Mouse (Mus musculus) myocyte (in vitro differentiated cells): ENCODE results near the gene Rcc1. TPM values are rescaled to one million over a fixed set of nuclear protein-coding genes. Genes with fewer than 3 reads are reported as not detected.

Experiments
- H3K27me3 ChIP-seq: one replicate; pipeline ENCODE4 v1.6.1; 2011; ENCODE audit not compliant: control insufficient read depth, insufficient read depth, insufficient read length
- H3K36me3 ChIP-seq: one replicate; pipeline ENCODE4 v1.6.1; 2011; ENCODE audit not compliant: control insufficient read depth, insufficient read depth
- H3K4me2 ChIP-seq: one replicate; pipeline ENCODE4 v1.6.1; 2011; ENCODE audit warnings: low read depth, control low read depth
- H3K4me3 ChIP-seq: one replicate; pipeline ENCODE4 v1.5.1; 2011; ENCODE audit warnings: mild to moderate bottlenecking, control low read depth, moderate library complexity
- H3K79me2 ChIP-seq: one replicate; pipeline ENCODE4 v1.6.1; 2011; ENCODE audit not compliant: control insufficient read depth, insufficient read depth
- H3ac ChIP-seq: one replicate; pipeline ENCODE4 v1.6.1; 2011; ENCODE audit not compliant: control insufficient read depth, insufficient read length
- CEBPB ChIP-seq: IDR thresholded peaks from 2 replicates; pipeline ENCODE4 v1.6.1; 2011; ENCODE audit warnings: mild to moderate bottlenecking, moderate library complexity; ENCODE audit not compliant: poor library complexity, insufficient read depth, severe bottlenecking
- E2F4 ChIP-seq: IDR thresholded peaks from one replicate; pipeline ENCODE4 v1.6.1; 2011; ENCODE audit warnings: mild to moderate bottlenecking, control low read depth, moderate library complexity; ENCODE audit not compliant: insufficient read depth
- MAX ChIP-seq: IDR thresholded peaks from one replicate; pipeline ENCODE4 v1.6.1; 2011; ENCODE audit warnings: low read depth, mild to moderate bottlenecking, control low read depth
- MYOD1 ChIP-seq, 3 experiments: IDR thresholded peaks; one replicate each; pipeline ENCODE4 v1.6.1; 2011; ENCODE audit warnings: control low read depth in 2 of 3, low read depth in 2 of 3, mild to moderate bottlenecking in 2 of 3, moderate library complexity in 1 of 3; ENCODE audit not compliant: insufficient read length in 2 of 3, control insufficient read depth in 1 of 3
- MYOG ChIP-seq, 3 experiments: IDR thresholded peaks; one replicate each; pipeline ENCODE4 v1.6.1; 2011; ENCODE audit warnings: control low read depth in 2 of 3, low read depth in 2 of 3, mild to moderate bottlenecking in 2 of 3; ENCODE audit not compliant: insufficient read length in 2 of 3, control insufficient read depth in 1 of 3, insufficient read depth in 1 of 3
- POLR2A ChIP-seq: IDR thresholded peaks from one replicate; pipeline ENCODE4 v1.6.1; 2011; ENCODE audit warnings: low read depth, mild to moderate bottlenecking, control low read depth, moderate library complexity; ENCODE audit not compliant: insufficient read length
- POLR2AphosphoS2 ChIP-seq: IDR thresholded peaks from one replicate; pipeline ENCODE4 v1.6.1; 2011; ENCODE audit warnings: low read depth, control low read depth; ENCODE audit not compliant: insufficient read length
- REST ChIP-seq: IDR thresholded peaks from one replicate; pipeline ENCODE4 v1.6.1; 2011; ENCODE audit warnings: mild to moderate bottlenecking, control low read depth, moderate library complexity; ENCODE audit not compliant: insufficient read depth, insufficient read length
- SRF ChIP-seq: IDR thresholded peaks from one replicate; pipeline ENCODE4 v1.6.1; 2011; ENCODE audit warnings: low read depth; ENCODE audit not compliant: control insufficient read depth, insufficient read length
- TCF12 ChIP-seq: IDR thresholded peaks from one replicate; pipeline ENCODE4 v1.6.1; 2011; ENCODE audit warnings: mild to moderate bottlenecking, control low read depth; ENCODE audit not compliant: poor library complexity, insufficient read depth, severe bottlenecking
- TCF3 ChIP-seq: IDR thresholded peaks from one replicate; pipeline ENCODE4 v1.6.1; 2011; ENCODE audit warnings: low read depth, control low read depth; ENCODE audit not compliant: insufficient read length
- USF1 ChIP-seq: IDR thresholded peaks from one replicate; pipeline ENCODE4 v1.6.1; 2011; ENCODE audit warnings: low read depth, mild to moderate bottlenecking, control low read depth, moderate library complexity
- polyA plus RNA-seq: library from polyadenylated mRNA; unstranded; fragments of >200 nt; fragmentation: generic; extraction: Trizol; gene quantifications from one replicate; pipeline ENCODE4 v1.2.1, GENCODE M21; 2012; ENCODE audit warnings: missing spikeins

Gene Rcc1
- polyA plus RNA-seq, 1 experiment: 33.2 TPM

DNA sequence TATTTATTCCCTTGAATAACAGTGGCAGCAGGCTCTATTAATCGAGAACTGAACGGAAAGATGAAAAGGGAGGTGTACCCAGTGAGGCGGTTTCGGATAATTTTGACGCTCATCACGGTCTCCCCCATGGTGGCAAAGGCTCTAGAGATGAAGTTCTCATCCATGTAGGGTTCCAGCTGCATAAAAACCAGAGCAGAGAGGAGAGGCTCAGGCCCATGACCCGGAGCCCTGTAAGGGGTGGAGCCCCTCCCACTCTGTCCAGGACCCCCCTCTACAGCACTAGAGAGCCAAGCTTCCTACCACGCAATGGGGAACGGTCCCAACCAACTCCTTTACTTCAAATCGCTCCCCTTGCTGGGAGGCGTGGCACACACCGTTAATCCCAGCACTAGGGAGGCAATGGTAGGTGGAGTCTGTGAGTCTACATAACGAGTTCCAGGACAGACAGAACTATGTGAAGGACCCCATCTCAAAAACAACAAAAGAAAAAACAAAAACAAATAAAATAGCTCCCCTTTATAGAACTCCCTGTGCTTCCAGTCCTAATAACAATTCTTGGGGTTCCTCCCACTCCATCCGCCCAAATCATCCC lies 24.9 kb downstream of the Rcc1 start:
- peak overlapping the region; percentile 90 for H3K4me2 ChIP-seq
- H3K4me3 ChIP-seq: peak overlapping the region; percentile 76
- H3K79me2 ChIP-seq: peaks cover 15% of the 10 kb centered on the region
- H3K27me3 ChIP-seq: no peaks in the 10 kb centered on the region
- TF ChIP-seq E2F4 (no peak), USF1 (no peak), CEBPB (no peak), TCF3 (no peak), SRF (no peak), MYOG (IDR thresholded peaks at IDR 0.05; ENCODE audit: control insufficient read depth in 1 of 3, insufficient read depth in 1 of 3, insufficient read length in 2 of 3, low read depth in 2 of 3) (no peak), MYOD1 (IDR thresholded peaks at IDR 0.05; ENCODE audit: control insufficient read depth in 1 of 3, insufficient read length in 2 of 3, low read depth in 2 of 3) (no peak), POLR2A (no peak), POLR2AphosphoS2 (no peak), REST (no peak)
- H3ac ChIP-seq: peak overlapping the region; percentile 36
- peaks cover 17% of the 10 kb centered on the region for H3K36me3 ChIP-seq

DNA sequence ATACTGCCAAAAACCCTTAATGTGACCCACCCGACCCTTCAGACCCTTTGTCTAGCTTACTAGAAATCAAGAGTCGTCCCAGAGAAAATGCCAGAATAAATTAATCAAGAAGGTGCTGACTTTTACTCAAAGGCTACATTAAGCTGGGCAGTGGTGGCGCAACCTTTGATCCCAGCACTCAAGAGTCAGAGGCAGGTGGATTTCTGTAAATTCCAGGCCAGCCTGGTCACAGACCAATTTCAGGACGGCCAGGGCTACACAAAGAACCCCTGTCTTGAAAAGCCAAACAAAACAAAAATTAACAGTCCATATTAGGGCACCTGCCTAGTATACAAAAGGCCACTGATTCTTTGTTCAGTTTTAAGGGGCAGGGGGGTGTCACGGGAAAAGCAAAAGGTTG lies 26.9 kb downstream of the Rcc1 start:
- Histone ChIP-seq H3K79me2 (peaks cover 15% of the 10 kb centered on the region), H3K4me2 (no peak overlapping the region), H3K27me3 (no peaks in the 10 kb centered on the region), H3K36me3 (peaks cover 14% of the 10 kb centered on the region), H3K4me3 (no peak overlapping the region), H3ac (no peak overlapping the region)
- TF ChIP-seq MAX (no peak), REST (no peak), TCF12 (no peak), USF1 (no peak), MYOG (IDR thresholded peaks at IDR 0.05; ENCODE audit: control insufficient read depth in 1 of 3, insufficient read depth in 1 of 3, insufficient read length in 2 of 3, low read depth in 2 of 3) (no peak)

DNA sequence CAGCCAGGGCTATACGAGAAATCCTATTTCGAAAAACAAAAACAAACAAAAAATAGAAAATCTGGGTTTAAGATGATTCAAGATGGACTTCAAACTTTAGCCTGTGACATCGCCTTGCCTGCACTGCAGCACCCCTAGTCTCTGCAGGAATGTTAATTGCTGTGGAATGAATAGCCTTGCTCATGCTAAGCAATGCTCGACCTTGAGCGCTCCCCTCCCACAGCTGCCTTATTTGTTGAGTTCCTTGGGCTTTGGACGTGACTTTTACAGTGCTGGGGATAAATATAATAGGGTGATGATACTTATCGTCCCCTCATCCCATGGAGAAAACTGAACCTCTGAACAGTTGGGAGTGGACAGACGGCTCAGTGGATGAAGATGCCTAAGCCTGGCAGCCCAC lies 37.7 kb downstream of the Rcc1 start:
- TF ChIP-seq MYOD1 (IDR thresholded peaks at IDR 0.05; ENCODE audit: control insufficient read depth in 1 of 3, insufficient read length in 2 of 3, low read depth in 2 of 3) (no peak), MYOG (IDR thresholded peaks at IDR 0.05; ENCODE audit: control insufficient read depth in 1 of 3, insufficient read depth in 1 of 3, insufficient read length in 2 of 3, low read depth in 2 of 3) (no peak), TCF12 (no peak), TCF3 (no peak), MAX (no peak)

DNA sequence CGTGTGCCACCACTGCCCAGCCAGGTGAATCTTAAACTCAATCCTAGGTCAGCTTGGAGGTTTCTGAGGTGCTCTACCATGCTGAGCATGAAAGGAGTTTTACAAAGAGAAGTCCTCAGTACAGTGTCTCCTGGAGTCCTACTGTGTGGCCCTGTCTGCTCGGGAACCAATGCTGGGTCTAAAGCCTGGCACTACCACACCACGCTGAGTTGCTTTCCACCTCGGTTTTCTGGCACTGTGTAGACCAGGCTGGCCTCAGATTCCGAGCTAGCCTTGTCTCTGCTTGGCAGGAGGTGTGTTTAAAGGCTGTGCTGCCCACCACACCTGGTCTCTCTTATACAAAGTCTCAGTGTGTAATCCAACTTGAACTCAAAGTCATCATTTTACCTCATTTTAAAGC lies 40.8 kb downstream of the Rcc1 start:
- Histone ChIP-seq H3K27me3 (no peaks in the 10 kb centered on the region), H3ac (no peak overlapping the region), H3K4me2 (no peak overlapping the region), H3K36me3 (peaks cover 24% of the 10 kb centered on the region), H3K4me3 (no peak overlapping the region), H3K79me2 (peaks cover 19% of the 10 kb centered on the region)
- TF ChIP-seq POLR2AphosphoS2 (peak; percentile 60), POLR2A (no peak)

More for the DNA sequence above, 37.7 kb downstream of the Rcc1 start:
- Histone ChIP-seq H3K27me3 (no peaks in the 10 kb centered on the region), H3ac (no peak overlapping the region), H3K4me3 (no peak overlapping the region), H3K79me2 (peaks cover under 1% of the 10 kb centered on the region), H3K4me2 (no peak overlapping the region), H3K36me3 (peaks cover 34% of the 10 kb centered on the region)

DNA sequence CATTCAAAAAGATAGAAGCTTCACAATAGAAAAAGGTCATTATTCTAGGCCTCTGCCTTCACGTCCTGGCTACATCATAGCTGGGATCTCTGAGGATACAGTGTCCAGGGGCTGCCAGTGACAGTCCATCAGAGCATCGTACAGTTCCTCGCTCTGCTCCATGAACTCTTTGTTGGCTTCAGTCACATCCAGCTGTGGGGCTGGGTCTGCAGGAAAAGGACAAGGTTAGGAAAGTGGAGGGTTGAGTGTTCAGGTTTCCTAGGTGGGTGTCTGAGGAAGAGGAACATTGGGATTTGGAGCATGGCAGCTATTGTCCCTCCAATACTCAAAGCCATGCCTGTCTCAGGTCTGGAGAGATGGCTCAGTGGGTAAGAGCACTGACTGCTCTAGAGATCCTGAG lies 41.6 kb downstream of the Rcc1 start:
- no peak overlapping the region for H3K4me2 ChIP-seq
- no peaks in the 10 kb centered on the region for H3K27me3 ChIP-seq
- no peak overlapping the region for H3K4me3 ChIP-seq
- H3ac ChIP-seq: no peak overlapping the region
- peaks cover 19% of the 10 kb centered on the region for H3K79me2 ChIP-seq
- TF ChIP-seq E2F4 (no peak), POLR2AphosphoS2 (peak; percentile 64)
- H3K36me3 ChIP-seq: peaks cover 18% of the 10 kb centered on the region

DNA sequence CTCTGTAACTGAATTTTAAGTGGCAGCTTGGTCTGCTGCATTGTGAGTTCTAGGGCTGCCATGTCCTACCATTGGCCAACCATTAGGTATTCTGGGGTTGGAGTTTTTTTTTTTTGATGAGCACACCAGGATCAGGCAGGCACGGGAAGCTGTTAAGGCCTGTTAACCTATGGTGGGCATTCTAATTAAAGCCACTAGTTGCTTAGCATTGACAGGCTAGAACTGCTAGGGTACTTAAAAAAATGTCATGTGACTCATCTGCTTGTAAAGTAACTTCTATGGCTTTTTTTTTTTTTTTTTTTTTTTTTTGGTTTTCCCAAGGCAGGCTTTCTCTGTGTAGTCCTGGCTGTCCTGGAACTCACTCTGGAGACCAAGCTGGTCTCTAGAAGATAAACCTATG lies 42.2 kb downstream of the Rcc1 start:
- Histone ChIP-seq H3K4me3 (no peak overlapping the region), H3K79me2 (peaks cover 19% of the 10 kb centered on the region), H3ac (no peak overlapping the region), H3K27me3 (no peaks in the 10 kb centered on the region), H3K4me2 (no peak overlapping the region), H3K36me3 (peaks cover 15% of the 10 kb centered on the region)
- no peak for TF ChIP-seq REST
- no peak for TF ChIP-seq MYOD1 (IDR thresholded peaks at IDR 0.05; ENCODE audit: control insufficient read depth in 1 of 3, insufficient read length in 2 of 3, low read depth in 2 of 3)
- TF ChIP-seq POLR2A: no peak
- no peak for TF ChIP-seq TCF12
- no peak for TF ChIP-seq USF1
